Comparison of ENCODE assay signal across 26 mouse cellular contexts in genomic region chr11:79776577-79776976, GRCm38 (mm10).
DNase-seq lines count a peak whose midpoint lies in the region; ATAC-seq and TF ChIP-seq lines count a peak whose summit lies in the region.
"Had no signal": no experiment of that assay in that cellular context is flagged by ENCODE, and none has a peak within 500 bp of the region (broad histone marks: within the 10 kb centered on the region; RNA-seq: fewer than 3 reads in every experiment).

No protein-coding gene starts in this region.

- no peaks in the 10 kb centered on the region for H3K27me3 ChIP-seq in lung, embryonic 14.5 days (ENCODE audit: insufficient read depth, low read length)
- H3K27me3 ChIP-seq: heart, embryonic 15.5 days; kidney, embryonic 15.5 days; liver, embryonic 13.5 days; lung, embryonic 15.5 days; neural tube, embryonic 12.5 days had no signal

- H3K36me3 ChIP-seq in lung, embryonic 14.5 days (ENCODE audit: insufficient read depth) = no peaks in the 10 kb centered on the region
- H3K36me3 ChIP-seq: heart, embryonic 15.5 days; kidney, embryonic 15.5 days; liver, embryonic 13.5 days; lung, embryonic 15.5 days; midbrain, embryonic 12.5 days; neural tube, embryonic 12.5 days had no signal

- WGBS in lung, embryonic 14.5 days = 33% methylated on average over 6 of the region's 6 CpGs

- no peak overlapping the region for H3K4me3 ChIP-seq in lung, embryonic 14.5 days (ENCODE audit: low read depth, low read length)
- H3K4me3 ChIP-seq: heart, embryonic 15.5 days; kidney, embryonic 15.5 days; liver, embryonic 13.5 days; lung, embryonic 15.5 days; midbrain, embryonic 12.5 days; neural tube, embryonic 12.5 days had no signal

- peak; percentile 34 for DNase-seq in lung, embryonic 14.5 days
- DNase-seq in lung, postnatal 25 days (ENCODE audit: low spot score) = no peak
- peak; percentile 90 for DNase-seq in R1 (ENCODE audit: low read depth, low spot score)
- DNase-seq in embryo, embryonic 11 days = peak; percentile 49
- peak; percentile 55 for DNase-seq in mesoderm, embryonic 11.5 days (ENCODE audit: low read depth, low spot score)
- no peak for DNase-seq in T-cell, adult 2 months (ENCODE audit: low spot score)
- DNase-seq: adrenal gland, adult 8-10 months; cerebellum, adult 8-10 months; gastrocnemius, postnatal 14 days; heart, postnatal 36 days; kidney, adult 11 months; kidney, postnatal 36 days; liver, embryonic 13.5 days; right cerebral cortex, postnatal 14 days; thymus, adult 2 months; thymus, postnatal 4 days had no signal

- no peak overlapping the region for H3K9ac ChIP-seq in lung, embryonic 14.5 days
- H3K9ac ChIP-seq: heart, embryonic 15.5 days; kidney, embryonic 15.5 days; liver, embryonic 13.5 days; lung, embryonic 15.5 days; midbrain, embryonic 12.5 days; neural tube, embryonic 12.5 days had no signal

- H3K27ac ChIP-seq in lung, embryonic 14.5 days (ENCODE audit: low read depth) = no peak overlapping the region
- H3K27ac ChIP-seq: heart, embryonic 15.5 days; kidney, embryonic 15.5 days; liver, embryonic 13.5 days; lung, embryonic 15.5 days; macrophage; midbrain, embryonic 12.5 days; neural tube, embryonic 12.5 days; stomach, postnatal 0 days had no signal

- H3K9me3 ChIP-seq in lung, embryonic 14.5 days (ENCODE audit: low read depth, low read length) = no peaks in the 10 kb centered on the region
- H3K9me3 ChIP-seq: heart, embryonic 15.5 days; kidney, embryonic 15.5 days; liver, embryonic 13.5 days; lung, embryonic 15.5 days; midbrain, embryonic 12.5 days; neural tube, embryonic 12.5 days had no signal

- peaks cover 9% of the 10 kb centered on the region for H3K4me1 ChIP-seq in lung, embryonic 14.5 days (ENCODE audit: insufficient read depth)

- no peak overlapping the region for H3K4me2 ChIP-seq in lung, embryonic 14.5 days
- H3K4me2 ChIP-seq: heart, embryonic 15.5 days; kidney, embryonic 15.5 days; liver, embryonic 13.5 days; lung, embryonic 15.5 days; midbrain, embryonic 12.5 days; neural tube, embryonic 12.5 days had no signal

- no peak for ATAC-seq in lung, embryonic 14.5 days (ENCODE audit: insufficient read depth)
- no peak for ATAC-seq in CD4-positive, CD25-positive, alpha-beta regulatory T cell, adult 4 months
- ATAC-seq: activated CD4-positive, CD25-positive, alpha-beta regulatory T cell, adult 4 months; forebrain, embryonic 14.5 days had no signal

- TF ChIP-seq CTCF in lung, embryonic 14.5 days (IDR thresholded peaks at IDR 0.05; ENCODE audit: low read depth) = no peak

Comparison
In these comparisons a context has a peak if more than half of its experiments do, and no peak if none do; other contexts are left out.
1. DNase-seq: peak in lung, embryonic 14.5 days (single experiment), R1 (single experiment), embryo, embryonic 11 days (single experiment) and mesoderm, embryonic 11.5 days (single experiment); none in lung, postnatal 25 days (single experiment) and T-cell, adult 2 months (single experiment).